Mouse (Mus musculus) G1E-ER4 (cell line): ENCODE measurements at regions not wholly inside any gene's neighbourhood (a gene's known extent, or its start where the extent isn't known, plus 50 kb on each side); places are given as distances from the start of the nearest gene placed in this dataset.

ENCODE experiments used
- GATA1 ChIP-seq: IDR thresholded peaks from one replicate; pipeline ENCODE4 v1.8.0; 2012; ENCODE audit warnings: low read length, inconsistent platforms

- TF ChIP-seq GATA1 = no peak
Measured at GRCm38 (mm10) chr9:52287246-52287651, 118.9 kb upstream of the Zc3h12c start.

- TF ChIP-seq GATA1 = no peak
Measured at GRCm38 (mm10) chr9:52286104-52286503, 117.7 kb upstream of the Zc3h12c start.

GRCm38 (mm10) chr9:52283558-52283957 is 115.2 kb upstream of the Zc3h12c start:
- TF ChIP-seq GATA1 = no peak

- TF ChIP-seq GATA1 = no peak
Measured at GRCm38 (mm10) chr9:52280995-52281394, 112.6 kb upstream of the Zc3h12c start.

GRCm38 (mm10) chr9:52280556-52280955 is 112.2 kb upstream of the Zc3h12c start:
- TF ChIP-seq GATA1 = no peak

GRCm38 (mm10) chr9:52278701-52279023 is 110.3 kb upstream of the Zc3h12c start:
- TF ChIP-seq GATA1 = no peak

GRCm38 (mm10) chr9:52277954-52278700 is 109.8 kb upstream of the Zc3h12c start:
- TF ChIP-seq GATA1 = no peak

- no peak for TF ChIP-seq GATA1
Measured at GRCm38 (mm10) chr9:52273994-52274393, 105.6 kb upstream of the Zc3h12c start.

- TF ChIP-seq GATA1 = no peak
Measured at GRCm38 (mm10) chr9:52272668-52273067, 104.3 kb upstream of the Zc3h12c start.

GRCm38 (mm10) chr9:52271345-52272116 is 103.2 kb upstream of the Zc3h12c start:
- TF ChIP-seq GATA1 = no peak

GRCm38 (mm10) chr9:52261538-52261937 is 93.2 kb upstream of the Zc3h12c start:
- no peak for TF ChIP-seq GATA1

- peak; percentile 64 for TF ChIP-seq GATA1
Measured at GRCm38 (mm10) chr9:52259459-52259858, 91.1 kb upstream of the Zc3h12c start.

- TF ChIP-seq GATA1 = no peak
Measured at GRCm38 (mm10) chr9:52255692-52256091, 87.3 kb upstream of the Zc3h12c start.

GRCm38 (mm10) chr9:52254475-52254874 is 86.1 kb upstream of the Zc3h12c start:
- no peak for TF ChIP-seq GATA1

- TF ChIP-seq GATA1 = no peak
Measured at GRCm38 (mm10) chr9:52251455-52251854, 83.1 kb upstream of the Zc3h12c start.

GRCm38 (mm10) chr9:52246712-52247111 is 78.3 kb upstream of the Zc3h12c start:
- no peak for TF ChIP-seq GATA1

- no peak for TF ChIP-seq GATA1
Measured at GRCm38 (mm10) chr9:52244081-52244480, 75.7 kb upstream of the Zc3h12c start.

- TF ChIP-seq GATA1 = peak; percentile 39
Measured at GRCm38 (mm10) chr9:52243032-52243431, 74.7 kb upstream of the Zc3h12c start.
